Mouse (Mus musculus): ENCODE measurements around the gene Exosc10. TPM values are rescaled to one million over a fixed set of nuclear protein-coding genes. Genes with fewer than 3 reads are reported as not detected.

Gene Exosc10
- total RNA-seq (2023), result 100 to 109 TPM (median 104 TPM) in 4 replicates

DNA sequence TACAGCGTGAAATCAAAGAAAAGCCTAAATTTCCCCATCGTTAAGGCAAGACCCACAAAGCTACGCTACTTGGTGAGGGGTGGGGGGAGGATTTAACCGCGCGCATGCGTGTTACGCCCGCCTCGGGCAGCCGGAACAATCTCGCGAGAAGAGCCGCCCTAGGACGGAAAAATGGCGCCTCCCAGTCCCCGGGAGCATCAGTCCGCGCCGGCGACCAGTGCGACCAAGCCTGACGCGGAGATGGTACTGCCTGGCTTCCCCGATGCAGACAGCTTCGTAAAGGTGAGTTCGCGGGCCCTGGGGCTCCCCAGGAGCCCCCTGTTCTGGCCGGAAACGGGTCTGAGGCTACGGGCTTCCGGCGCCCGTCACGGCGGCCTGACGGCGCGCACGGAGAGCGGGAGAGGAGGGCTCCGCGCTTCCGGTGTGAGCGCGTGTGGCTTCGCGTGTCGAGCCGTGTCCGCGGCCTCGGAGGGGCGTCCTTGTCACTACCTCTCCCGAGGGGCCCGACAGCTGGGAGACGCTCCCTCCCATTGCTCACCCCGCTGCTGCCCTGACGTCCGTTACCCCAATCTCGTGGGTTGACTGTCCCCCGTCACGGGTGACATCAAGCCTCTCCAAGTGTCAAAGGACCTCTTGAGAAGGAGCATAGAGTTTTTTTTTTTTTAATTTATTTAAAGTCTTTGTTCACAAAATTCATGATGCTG, at the start of gene Exosc10:
Gene Exosc10 (plus strand): TSS at position 133 of the 704 bp plus-strand sequence.

DNA sequence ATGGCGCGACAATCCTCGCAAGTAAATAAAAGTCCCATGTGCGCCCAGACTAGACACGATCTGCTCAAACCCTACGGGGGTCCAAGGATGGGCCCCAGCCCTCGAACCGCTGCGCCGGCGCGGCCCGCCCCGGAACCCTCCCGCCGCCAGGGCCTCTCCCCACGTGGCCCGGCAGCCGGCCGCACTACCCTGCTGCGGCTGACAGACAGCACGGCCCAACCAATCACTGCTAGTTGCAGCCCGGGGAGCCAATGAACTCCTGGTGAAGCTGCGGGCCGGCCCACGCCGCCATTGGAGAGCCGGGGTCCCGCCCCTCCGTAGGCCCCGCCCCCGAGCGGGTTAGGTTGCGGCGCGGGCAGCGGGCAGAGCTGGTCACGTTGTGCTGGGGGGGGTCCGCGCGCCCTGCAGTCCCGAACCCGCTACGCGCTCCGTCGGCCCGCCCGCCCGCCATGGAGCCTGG, 33.0 kb downstream of the Exosc10 start, which contains the start of gene Srm:
Gene Srm (plus strand): TSS at position 333 of the 460 bp plus-strand sequence.

DNA sequence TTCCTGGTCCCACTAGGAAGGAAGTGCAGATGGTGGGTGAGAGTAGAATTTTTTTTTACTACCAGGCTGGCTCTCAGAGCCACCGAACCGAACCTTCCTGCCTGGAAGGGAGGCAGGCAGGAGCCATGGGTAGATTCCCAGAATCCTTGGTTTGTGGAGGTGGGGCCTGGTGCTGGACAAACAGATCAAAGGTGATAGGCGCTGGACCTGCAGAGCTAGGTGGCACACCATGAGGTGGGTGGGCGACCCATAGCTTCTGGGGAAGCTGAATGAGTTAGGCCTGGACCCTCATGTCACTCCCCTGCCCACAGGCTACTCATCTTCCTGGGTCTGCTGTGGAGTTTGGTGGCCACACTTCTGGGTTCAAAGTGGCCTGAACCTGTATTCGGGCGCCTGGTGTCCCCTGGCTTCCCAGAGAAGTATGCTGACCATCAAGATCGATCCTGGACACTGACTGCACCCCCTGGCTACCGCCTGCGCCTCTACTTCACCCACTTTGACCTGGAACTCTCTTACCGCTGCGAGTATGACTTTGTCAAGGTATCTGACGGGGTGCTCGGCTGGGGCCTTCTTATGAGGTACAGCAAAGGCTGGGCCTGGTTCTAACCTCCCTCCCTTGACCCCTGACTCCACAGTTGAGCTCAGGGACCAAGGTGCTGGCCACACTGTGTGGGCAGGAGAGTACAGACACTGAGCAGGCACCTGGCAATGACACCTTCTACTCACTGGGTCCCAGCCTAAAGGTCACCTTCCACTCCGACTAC, 44.3 kb downstream of the Exosc10 start, which contains the start of gene Masp2:
Gene Masp2 (plus strand): TSS at position 198 of the 764 bp plus-strand sequence.

DNA sequence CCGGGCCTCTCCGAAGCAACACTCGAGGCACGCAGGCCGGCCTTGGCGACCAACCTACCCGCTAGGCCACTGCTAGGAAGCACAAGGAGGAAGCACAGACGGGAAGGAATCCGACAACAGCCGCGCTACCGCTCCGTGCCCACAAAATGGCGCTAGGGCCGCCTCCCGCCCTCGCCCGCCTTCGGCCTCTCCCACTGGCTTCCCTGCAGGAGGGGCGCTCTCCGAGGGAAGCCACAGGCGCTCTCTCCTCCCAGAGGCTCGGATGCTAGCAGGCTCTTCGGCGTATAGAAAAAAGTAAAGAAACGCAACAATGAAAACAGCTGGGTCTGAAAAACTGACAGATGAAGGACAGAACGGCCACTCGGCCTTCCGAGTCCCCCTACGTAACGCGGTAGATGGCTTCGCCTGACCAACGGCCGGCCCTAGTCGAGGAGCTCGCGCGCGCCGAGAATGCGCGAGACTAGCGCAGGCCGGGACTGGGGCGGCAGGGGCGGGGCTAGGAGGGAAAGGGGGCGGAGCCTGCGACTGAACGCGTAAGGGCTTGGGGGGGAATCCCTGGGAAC, 68.5 kb downstream of the Exosc10 start, which contains the start of gene Tardbp:
Gene Tardbp (minus strand): TSS at position 397 of the 563 bp plus-strand sequence.

Other genes with a start within 250 kb of the Exosc10 start
- gene Ubiad1, start 113.7 kb upstream of the Exosc10 start, total RNA-seq (2023), result 8.4 to 9.0 TPM (median 8.8 TPM) in 4 replicates
- gene Mtor, start 109.8 kb upstream of the Exosc10 start, total RNA-seq (2023), result 44.6 to 52.2 TPM (median 47.7 TPM) in 4 replicates
- gene Angptl7, start 58.0 kb upstream of the Exosc10 start, total RNA-seq (2023), result 0.25 TPM in 1 of 4 replicates, not detected in the others
- gene Srm, start 33.1 kb downstream of the Exosc10 start, total RNA-seq (2023), result 24.6 to 31.1 TPM (median 25.7 TPM) in 4 replicates
- 0.51 to 1.5 TPM (median 0.69 TPM) in 4 replicates for gene Masp2, start 44.1 kb downstream of the Exosc10 start, total RNA-seq (2023)
- gene Tardbp, start 68.6 kb downstream of the Exosc10 start, total RNA-seq (2023), result 342 to 373 TPM (median 346 TPM) in 4 replicates
- not detected in 4 replicates for gene Gm572, start 84.9 kb downstream of the Exosc10 start, total RNA-seq (2023)
- gene Casz1, start 246.0 kb downstream of the Exosc10 start, total RNA-seq (2023), result 32.8 to 37.5 TPM (median 36.3 TPM) in 4 replicates

Data from B cell, adult 62 days (primary cell).